Mouse (Mus musculus) megakaryocyte, embryonic 14.5 days (primary cell): ENCODE measurements around the gene Tmem132c.

Experiments
- FLI1 ChIP-seq: IDR thresholded peaks from 2 replicates; pipeline ENCODE4 v1.6.1; 2012; ENCODE audit warnings: low read length, inconsistent platforms, mixed read lengths
- GATA1 ChIP-seq: IDR thresholded peaks from 3 replicates; pipeline ENCODE4 v1.6.1; 2012; ENCODE audit warnings: mixed read lengths, low read length, inconsistent platforms, borderline replicate concordance

- TF ChIP-seq GATA1 (no peak), FLI1 (no peak)
Observed at GRCm38 (mm10) chr5:127596862-127597261, 355.3 kb downstream of the Tmem132c start.
